Mouse (Mus musculus): ENCODE data around the gene Dnah6.

- no peak for TF ChIP-seq EP300 (IDR thresholded peaks at IDR 0.05; ENCODE audit: low read depth)
- no peak for TF ChIP-seq CTCF (IDR thresholded peaks at IDR 0.05; ENCODE audit: low read depth)
Observed at GRCm38 (mm10) chr6:73210445-73210972, 10.9 kb downstream of the Dnah6 start.

Measured in liver, embryonic 14.5 days (tissue).